Mouse (Mus musculus) C2C12 (cell line): ENCODE results near the gene Urah.

Experiments used
- CTCF ChIP-seq: IDR thresholded peaks from one replicate; pipeline ENCODE4 v1.5.1; 2011; ENCODE audit not compliant: control insufficient read depth, insufficient read depth, insufficient read length
- USF1 ChIP-seq: IDR thresholded peaks from one replicate; pipeline ENCODE4 v1.6.1; 2011; ENCODE audit warnings: low read depth, mild to moderate bottlenecking, control low read depth, moderate library complexity

- TF ChIP-seq CTCF = no peak
- TF ChIP-seq USF1 = no peak
Measured at GRCm38 (mm10) chr7:140820173-140820572, 14.6 kb upstream of the Urah start.
